Mouse (Mus musculus) testis, adult 2 months (tissue): Measurements from ENCODE around the gene Olfr427.

Source experiments
- CTCF ChIP-seq: fragments of 200-500 bp; IDR thresholded peaks from 2 replicates; pipeline ENCODE4 v1.5.1; 2012; ENCODE audit warnings: low read depth, mild to moderate bottlenecking, inconsistent platforms, low read length, moderate library complexity; ENCODE audit not compliant: control insufficient read depth, insufficient read depth, insufficient replicate concordance
- POLR2A ChIP-seq: fragments of 200-500 bp; IDR thresholded peaks from 2 replicates; pipeline ENCODE4 v1.6.1; 2012; ENCODE audit warnings: low read depth, mild to moderate bottlenecking, inconsistent platforms, low read length, moderate library complexity; ENCODE audit not compliant: control insufficient read depth

DNA sequence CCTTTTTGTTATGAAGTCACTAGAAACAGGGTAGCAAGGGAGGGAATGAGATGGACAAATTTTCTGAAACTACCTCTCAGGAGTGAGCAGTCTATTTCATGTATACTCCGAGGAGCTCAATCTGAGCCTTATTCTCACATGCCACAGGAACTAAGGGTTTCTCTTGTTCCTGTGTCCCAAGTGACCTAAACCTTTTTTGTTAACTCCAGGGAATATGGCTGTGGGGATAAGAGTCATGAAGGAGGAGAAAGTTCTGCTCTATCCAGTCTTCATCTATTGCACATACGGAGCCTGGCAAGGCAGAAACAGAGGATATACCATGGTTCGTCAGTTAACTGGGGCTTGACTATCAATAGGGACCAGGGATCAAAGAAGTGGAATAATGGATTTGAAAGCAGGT lies 30.4 kb upstream of the Olfr427 start, which contains the start of gene Olfr430:
- TF ChIP-seq POLR2A, result no peak
- no peak for TF ChIP-seq CTCF
